Mouse (Mus musculus): ENCODE data around the gene Treml1. TPM values are rescaled to one million over a fixed set of nuclear protein-coding genes. Genes with fewer than 3 reads are reported as not detected.
"Not testable (repeated sequence)": the region's sequence is repeated elsewhere in the genome, so short reads cannot be mapped to it uniquely, and the experiment has no call there.

Gene Treml1
- polyA plus RNA-seq, 1 experiment from 2014 or later = 0.49 TPM

- Histone ChIP-seq H3K9ac (no peak overlapping the region), H3K36me3 (ENCODE audit: poor library complexity, severe bottlenecking) (no peaks in the 10 kb centered on the region), H3K4me2 (no peak overlapping the region), H3K27ac (no peak overlapping the region), H3K4me3 (no peak overlapping the region), H3K27me3 (no peaks in the 10 kb centered on the region), H3K4me1 (no peaks in the 10 kb centered on the region), H3K9me3 (replicated peaks) (no peaks in the 10 kb centered on the region)
- 86% methylated on average over 1 of the region's 1 CpGs for WGBS
- no peak for ATAC-seq
These were observed 19.4 kb upstream of the Treml1 start for GRCm38 (mm10) chr17:48340267-48340666.

DNA sequence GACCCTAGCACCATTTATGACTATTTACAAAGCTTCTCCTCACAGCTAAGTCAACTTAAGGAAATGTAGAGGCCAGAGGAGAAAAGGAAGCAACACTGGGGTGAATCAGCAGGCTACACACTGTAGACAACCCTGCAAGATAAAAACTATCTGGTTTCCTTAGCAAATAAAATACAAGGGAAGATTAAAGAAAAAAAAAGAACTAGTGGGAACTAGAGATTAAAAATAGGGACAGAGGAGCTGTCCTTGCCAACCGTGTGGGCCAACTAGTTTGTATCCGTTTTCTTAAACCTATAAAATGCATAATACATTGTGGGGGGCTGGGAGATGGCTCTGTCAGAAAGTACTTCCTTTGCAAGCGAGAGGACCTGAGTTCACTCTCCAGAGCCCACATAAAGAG, 17.8 kb upstream of the Treml1 start:
- Histone ChIP-seq H3K36me3 (ENCODE audit: poor library complexity, severe bottlenecking) (no peaks in the 10 kb centered on the region), H3K27ac (no peak overlapping the region), H3K9ac (no peak overlapping the region), H3K4me1 (no peaks in the 10 kb centered on the region), H3K9me3 (replicated peaks) (no peaks in the 10 kb centered on the region), H3K4me2 (no peak overlapping the region), H3K27me3 (no peaks in the 10 kb centered on the region), H3K4me3 (no peak overlapping the region)
- no peak for ATAC-seq
- 80% methylated on average over 3 of the region's 3 CpGs for WGBS

GRCm38 (mm10) chr17:48343065-48343464, 16.7 kb upstream of the Treml1 start:
- H3K9ac ChIP-seq = no peak overlapping the region
- no peak overlapping the region for H3K4me2 ChIP-seq
- WGBS = 87% methylated on average over 2 of the region's 2 CpGs
- no peak overlapping the region for H3K4me3 ChIP-seq
- H3K4me1 ChIP-seq = no peaks in the 10 kb centered on the region
- ATAC-seq = no peak
- H3K27me3 ChIP-seq = no peaks in the 10 kb centered on the region
- H3K27ac ChIP-seq = no peak overlapping the region
- no peaks in the 10 kb centered on the region for H3K9me3 ChIP-seq (replicated peaks)
- H3K36me3 ChIP-seq (ENCODE audit: poor library complexity, severe bottlenecking) = no peaks in the 10 kb centered on the region

DNA sequence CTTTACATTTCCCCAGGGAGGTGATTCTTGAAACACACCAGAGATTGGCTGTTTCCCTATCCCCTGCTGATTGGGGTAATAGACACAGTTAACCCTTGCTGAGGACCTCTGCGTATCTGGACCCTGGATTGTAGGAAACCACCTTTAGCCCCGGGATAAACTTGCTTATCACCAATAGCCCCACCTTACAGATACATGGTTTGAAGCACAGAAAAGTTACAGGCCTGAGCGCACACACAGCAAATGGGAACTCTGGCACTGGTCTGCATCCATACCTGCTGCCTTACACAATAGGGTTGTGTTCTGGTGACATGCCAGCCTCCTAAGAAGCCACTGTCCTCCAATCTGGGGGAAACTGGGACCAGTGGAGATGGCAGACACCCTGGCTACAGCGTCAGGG, 13.9 kb upstream of the Treml1 start:
- H3K27ac ChIP-seq = no peak overlapping the region
- H3K9me3 ChIP-seq (replicated peaks) = no peaks in the 10 kb centered on the region
- no peak overlapping the region for H3K4me3 ChIP-seq
- H3K27me3 ChIP-seq = no peaks in the 10 kb centered on the region
- H3K9ac ChIP-seq = no peak overlapping the region
- no peak overlapping the region for H3K4me2 ChIP-seq
- ATAC-seq = no peak
- no peaks in the 10 kb centered on the region for H3K4me1 ChIP-seq
- WGBS = 82% methylated on average over 4 of the region's 4 CpGs
- no peaks in the 10 kb centered on the region for H3K36me3 ChIP-seq (ENCODE audit: poor library complexity, severe bottlenecking)

DNA sequence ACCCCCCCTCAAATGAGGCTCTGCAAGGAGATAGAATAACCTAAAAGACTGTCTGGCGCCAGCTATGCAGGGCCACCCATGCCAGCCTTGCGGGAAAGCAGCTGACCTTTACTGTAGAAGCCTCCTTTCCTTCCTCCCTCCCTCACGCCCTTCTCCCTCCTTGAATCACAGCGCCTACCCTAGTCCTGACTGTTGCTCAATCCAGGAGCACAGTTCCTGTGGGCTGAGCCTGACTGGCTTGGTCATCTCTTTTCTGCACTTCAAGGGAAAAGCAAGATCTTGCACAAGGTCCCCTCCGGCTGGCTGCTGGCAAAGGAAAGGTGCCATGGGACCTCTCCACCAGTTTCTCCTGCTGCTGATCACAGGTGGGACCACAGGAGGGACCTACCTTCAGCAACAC, 13.5 kb upstream of the Treml1 start, which contains the start of gene Trem2:
Gene Trem2, plus strand, starts transcription at position 171 of the 400 bp plus-strand sequence.
- WGBS = 84% methylated on average over 5 of the region's 5 CpGs
- Histone ChIP-seq H3K36me3 (ENCODE audit: poor library complexity, severe bottlenecking) (no peaks in the 10 kb centered on the region), H3K9ac (no peak within 1 kb of the TSS), H3K9me3 (replicated peaks) (no peaks in the 10 kb centered on the region), H3K27me3 (no peaks in the 10 kb centered on the region), H3K4me1 (no peaks in the 10 kb centered on the region), H3K27ac (no peak within 1 kb of the TSS), H3K4me2 (no peak within 1 kb of the TSS), H3K4me3 (no peak within 1 kb of the TSS)
- no peak for ATAC-seq

DNA sequence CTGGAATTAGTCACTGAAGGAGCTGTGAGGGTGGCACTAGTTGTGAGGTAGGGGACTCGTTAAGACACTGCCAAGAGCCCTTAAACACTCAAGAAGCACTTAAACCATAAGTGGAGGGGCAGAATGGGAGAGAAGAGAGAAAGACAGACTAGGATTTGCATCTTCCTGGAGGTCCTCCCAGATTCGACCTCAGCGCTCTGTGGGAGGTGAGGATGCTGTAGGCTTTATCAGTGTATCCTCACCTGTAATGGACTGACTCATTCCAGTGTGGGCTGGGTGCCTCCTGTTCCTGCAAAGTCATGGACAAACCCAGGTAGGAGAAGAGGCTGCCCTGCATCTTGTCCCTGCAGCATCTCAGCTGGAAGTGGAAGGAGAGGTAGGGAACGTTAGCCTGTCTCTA, 12.9 kb upstream of the Treml1 start:
- H3K36me3 ChIP-seq (ENCODE audit: poor library complexity, severe bottlenecking) = no peaks in the 10 kb centered on the region
- no peak overlapping the region for H3K4me3 ChIP-seq
- H3K4me1 ChIP-seq = no peaks in the 10 kb centered on the region
- no peaks in the 10 kb centered on the region for H3K27me3 ChIP-seq
- H3K27ac ChIP-seq = no peak overlapping the region
- WGBS = 69% methylated on average over 4 of the region's 4 CpGs
- H3K9me3 ChIP-seq (replicated peaks) = no peaks in the 10 kb centered on the region
- no peak overlapping the region for H3K4me2 ChIP-seq
- no peak for ATAC-seq
- no peak overlapping the region for H3K9ac ChIP-seq

- H3K9me3 ChIP-seq (replicated peaks) = no peaks in the 10 kb centered on the region
- H3K4me3 ChIP-seq = no peak overlapping the region
- H3K27ac ChIP-seq = no peak overlapping the region
- H3K4me2 ChIP-seq = no peak overlapping the region
- no peaks in the 10 kb centered on the region for H3K27me3 ChIP-seq
- no peaks in the 10 kb centered on the region for H3K4me1 ChIP-seq
- 75% methylated on average over 2 of the region's 2 CpGs for WGBS
- ATAC-seq = no peak
- no peaks in the 10 kb centered on the region for H3K36me3 ChIP-seq (ENCODE audit: poor library complexity, severe bottlenecking)
- no peak overlapping the region for H3K9ac ChIP-seq
These were observed 12.4 kb upstream of the Treml1 start for GRCm38 (mm10) chr17:48347287-48347686.

- H3K36me3 ChIP-seq (ENCODE audit: poor library complexity, severe bottlenecking) = no peaks in the 10 kb centered on the region
- no peak overlapping the region for H3K4me3 ChIP-seq
- 75% methylated on average over 5 of the region's 5 CpGs for WGBS
- H3K9ac ChIP-seq = no peak overlapping the region
- H3K4me2 ChIP-seq = no peak overlapping the region
- no peaks in the 10 kb centered on the region for H3K4me1 ChIP-seq
- H3K27me3 ChIP-seq = no peaks in the 10 kb centered on the region
- no peak for ATAC-seq
- H3K9me3 ChIP-seq (replicated peaks) = no peaks in the 10 kb centered on the region
- no peak overlapping the region for H3K27ac ChIP-seq
These were observed 9.0 kb upstream of the Treml1 start for GRCm38 (mm10) chr17:48350681-48351193.

DNA sequence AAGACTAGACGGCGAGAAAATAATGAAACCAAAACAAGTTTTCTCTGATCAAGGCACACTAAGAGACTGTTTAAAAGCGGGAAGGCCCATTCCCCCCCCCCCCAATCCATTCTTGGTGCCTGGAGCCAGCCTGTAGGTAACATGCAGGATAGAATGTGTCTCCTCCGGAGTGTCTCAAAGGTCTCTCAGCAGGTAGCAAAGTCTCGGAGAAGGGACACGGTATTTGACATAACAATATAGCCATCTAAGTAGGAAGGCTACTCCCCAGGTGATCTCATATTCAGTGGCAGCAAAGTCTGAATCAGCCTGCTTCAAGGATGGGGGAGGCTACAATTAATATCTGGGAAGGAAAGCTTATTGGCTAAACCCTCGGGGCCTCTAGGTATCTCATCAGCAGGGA, 6.7 kb upstream of the Treml1 start:
- not testable (repeated sequence) for H3K4me2 ChIP-seq; H3K27ac ChIP-seq; H3K4me3 ChIP-seq; H3K9ac ChIP-seq; ATAC-seq; H3K9me3 ChIP-seq (replicated peaks); H3K36me3 ChIP-seq (ENCODE audit: poor library complexity, severe bottlenecking); H3K27me3 ChIP-seq; H3K4me1 ChIP-seq
- WGBS = 69% methylated on average over 7 of the region's 7 CpGs

DNA sequence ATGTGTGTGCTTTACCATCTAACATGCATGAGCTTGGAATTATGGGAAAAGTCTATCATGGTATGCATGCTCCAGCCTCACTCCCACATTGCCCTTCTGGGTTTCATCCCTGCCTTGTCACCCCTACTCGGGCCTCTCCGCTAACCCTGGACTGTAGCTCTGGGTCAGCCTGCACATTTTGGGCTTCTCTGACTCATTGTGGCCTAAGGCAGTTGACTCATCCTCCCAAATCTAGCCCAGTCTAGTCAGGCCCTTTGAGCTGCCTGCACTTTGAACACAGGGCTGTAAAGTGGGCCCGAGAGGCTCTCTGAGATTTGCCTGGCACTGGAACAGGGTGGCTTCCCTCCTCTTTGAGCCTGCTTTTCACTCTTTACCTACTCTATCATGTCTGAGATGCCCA, 3.9 kb upstream of the Treml1 start:
- ATAC-seq = no peak
- Histone ChIP-seq H3K36me3 (ENCODE audit: poor library complexity, severe bottlenecking) (no peaks in the 10 kb centered on the region), H3K4me1 (no peaks in the 10 kb centered on the region), H3K9me3 (replicated peaks) (no peaks in the 10 kb centered on the region), H3K4me2 (no peak overlapping the region), H3K27me3 (no peaks in the 10 kb centered on the region), H3K4me3 (no peak overlapping the region), H3K9ac (no peak overlapping the region), H3K27ac (no peak overlapping the region)
- WGBS = 92% methylated on average over 3 of the region's 3 CpGs

GRCm38 (mm10) chr17:48357892-48358291, 1.8 kb upstream of the Treml1 start:
- Histone ChIP-seq H3K27me3 (no peaks in the 10 kb centered on the region), H3K4me2 (no peak overlapping the region), H3K27ac (no peak overlapping the region), H3K9ac (no peak overlapping the region), H3K4me1 (peaks cover 2% of the 10 kb centered on the region; the same call in 1 of the 2 replicates), H3K36me3 (ENCODE audit: poor library complexity, severe bottlenecking) (no peaks in the 10 kb centered on the region), H3K4me3 (no peak overlapping the region), H3K9me3 (replicated peaks) (no peaks in the 10 kb centered on the region)
- WGBS = 55% methylated on average over 2 of the region's 2 CpGs
- no peak for ATAC-seq

- no peak overlapping the region for H3K9ac ChIP-seq
- WGBS = 90% methylated on average over 4 of the region's 4 CpGs
- no peak for ATAC-seq
- no peak overlapping the region for H3K4me3 ChIP-seq
- peaks cover 10% of the 10 kb centered on the region; the same call in 1 of the 2 replicates for H3K4me1 ChIP-seq
- H3K4me2 ChIP-seq = no peak overlapping the region
- H3K9me3 ChIP-seq (replicated peaks) = no peaks in the 10 kb centered on the region
- H3K36me3 ChIP-seq (ENCODE audit: poor library complexity, severe bottlenecking) = no peaks in the 10 kb centered on the region
- no peak overlapping the region for H3K27ac ChIP-seq
- H3K27me3 ChIP-seq = no peaks in the 10 kb centered on the region
These were observed 746 bp downstream of the Treml1 start for GRCm38 (mm10) chr17:48360462-48360861.

DNA sequence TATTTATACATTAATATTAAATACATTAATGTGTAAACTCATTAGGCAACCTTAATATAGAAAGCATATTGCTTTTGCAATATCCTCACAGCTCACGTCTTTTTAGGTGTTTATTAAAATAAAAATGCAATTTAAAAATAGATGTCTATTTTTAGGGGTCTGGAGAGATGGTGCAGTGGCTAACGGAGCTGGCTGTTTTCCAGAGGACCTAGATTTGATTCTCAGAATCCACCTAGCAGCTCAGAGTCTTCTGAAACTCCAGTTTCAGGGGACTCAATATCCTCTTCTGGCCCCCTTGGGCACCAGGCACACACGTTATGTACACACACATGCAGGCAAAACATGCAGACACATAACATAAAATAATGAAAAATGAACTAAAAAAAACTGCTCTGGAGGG, 2.6 kb downstream of the Treml1 start:
- 77% methylated on average over 3 of the region's 3 CpGs for WGBS
- H3K4me3 ChIP-seq = no peak overlapping the region
- H3K9me3 ChIP-seq (replicated peaks) = no peaks in the 10 kb centered on the region
- no peaks in the 10 kb centered on the region for H3K27me3 ChIP-seq
- ATAC-seq = no peak
- peaks cover 10% of the 10 kb centered on the region; the same call in 1 of the 2 replicates for H3K4me1 ChIP-seq
- H3K9ac ChIP-seq = no peak overlapping the region
- H3K4me2 ChIP-seq = no peak overlapping the region
- no peak overlapping the region for H3K27ac ChIP-seq
- H3K36me3 ChIP-seq (ENCODE audit: poor library complexity, severe bottlenecking) = no peaks in the 10 kb centered on the region
